9 mouse cellular contexts compared by ENCODE assay signal in the genomic region with DNA sequence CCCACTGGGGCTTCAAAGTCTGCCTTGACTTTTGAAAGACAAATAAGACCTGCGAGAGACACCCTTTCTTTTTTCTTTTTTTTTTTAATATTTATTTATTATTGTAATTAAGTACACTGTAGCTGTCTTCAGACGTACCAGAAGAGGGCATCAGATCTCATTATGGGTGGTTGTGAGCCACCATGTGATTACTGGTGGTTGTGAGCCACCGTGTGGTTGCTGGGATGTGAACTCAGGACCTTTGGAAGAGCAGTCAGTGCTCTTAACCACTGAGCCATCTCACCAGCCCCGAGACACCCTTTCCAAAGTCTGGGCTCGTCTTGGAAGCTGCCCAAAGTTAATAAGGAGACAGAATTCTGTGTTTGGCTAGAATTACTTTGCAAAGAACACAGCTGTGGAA. TPM values are rescaled to one million over a fixed set of nuclear protein-coding genes. Genes with fewer than 3 reads are reported as not detected.
DNase-seq lines count a peak whose midpoint lies in the region; ATAC-seq and TF ChIP-seq lines count a peak whose summit lies in the region.
"Not testable (repeated sequence)": the region's sequence is repeated elsewhere in the genome, so short reads cannot be mapped to it uniquely, and the experiment has no call there.
"Had no signal": no experiment of that assay in that cellular context is flagged by ENCODE, and none has a peak within 500 bp of the region (broad histone marks: within the 10 kb centered on the region; RNA-seq: fewer than 3 reads in every experiment).

No protein-coding gene starts in this region.

- H3K4me2 ChIP-seq in lung, embryonic 16.5 days (ENCODE audit: low read depth, low read length): not testable (repeated sequence)

- not testable (repeated sequence) for H3K27me3 ChIP-seq in heart, adult 2 months (ENCODE audit: control insufficient read depth, insufficient read depth, low read length); kidney, adult 2 months (replicated peaks; ENCODE audit: control insufficient read depth, insufficient read depth, low read length); lung, embryonic 16.5 days (ENCODE audit: control insufficient read depth, insufficient read depth, low read depth, low read length)

- H3K36me3 ChIP-seq in heart, adult 2 months (ENCODE audit: control insufficient read depth, insufficient read depth, low read length); kidney, adult 2 months (ENCODE audit: control insufficient read depth, insufficient read depth, low read length): not testable (repeated sequence)
- H3K36me3 ChIP-seq in lung, embryonic 16.5 days (ENCODE audit: control insufficient read depth, insufficient read depth, low read length): peaks cover 15% of the 10 kb centered on the region

- not testable (repeated sequence) for H3K9me3 ChIP-seq in lung, embryonic 16.5 days (ENCODE audit: control insufficient read depth, low read length)

- 0 out of 2 replicates have a peak, but pooled peaks have one; percentile 2 for ATAC-seq in common myeloid progenitor, adult 5-6 weeks (replicated peaks; ENCODE audit: low read depth, poor library complexity, severe bottlenecking)
- ATAC-seq in lung, embryonic 16.5 days (ENCODE audit: low read depth): 0 out of 2 replicates have a peak, but pooled peaks have one; percentile 18

- H3K9ac ChIP-seq in heart, adult 2 months (ENCODE audit: low read depth, low read length); lung, embryonic 16.5 days (ENCODE audit: low read length): not testable (repeated sequence)

- H3K27ac ChIP-seq in heart, adult 2 months; kidney, adult 2 months (ENCODE audit: insufficient read depth, low read depth, low read length); lung, embryonic 16.5 days (ENCODE audit: low read length): not testable (repeated sequence)

- peak; percentile 60 for DNase-seq in 416B (ENCODE audit: low read depth)
- peak; percentile 14 for DNase-seq in T-cell, adult 2 months (ENCODE audit: low spot score)
- not testable (repeated sequence) for DNase-seq in heart, adult 2 months
- DNase-seq in kidney, adult 2 months: peak; percentile 46
- DNase-seq in layer of hippocampus, postnatal 14 days (ENCODE audit: low spot score in 2 of 2): peak; percentile 28 to 30
- peak; percentile 4 for DNase-seq in retina, postnatal 1 day

- WGBS in heart, adult 2 months: 48% methylated on average over 5 of the region's 5 CpGs
- WGBS in kidney, adult 2 months: 28% methylated on average over 5 of the region's 5 CpGs
- WGBS in lung, embryonic 16.5 days: 47% methylated on average over 5 of the region's 5 CpGs

- not testable (repeated sequence) for H3K4me3 ChIP-seq in heart, adult 2 months; kidney, adult 2 months (ENCODE audit: insufficient read depth, low read depth, low read length); lung, embryonic 16.5 days (ENCODE audit: low read length)

- TF ChIP-seq CTCF in heart, adult 2 months (IDR thresholded peaks at IDR 0.05): peak; percentile 61
- peak; percentile 40 for TF ChIP-seq CTCF in kidney, adult 2 months (conservative IDR thresholded peaks at IDR 0.05; ENCODE audit: insufficient read depth, insufficient read length, low read depth, low read length)

- TF ChIP-seq POLR2A in heart, adult 2 months (IDR thresholded peaks at IDR 0.05; ENCODE audit: insufficient read depth, low read depth, low read length); kidney, adult 2 months (IDR thresholded peaks at IDR 0.05; ENCODE audit: low read depth, low read length): not testable (repeated sequence)

- not testable (repeated sequence) for H3K4me1 ChIP-seq in heart, adult 2 months (ENCODE audit: control insufficient read depth, insufficient read depth, low read length); kidney, adult 2 months (ENCODE audit: control insufficient read depth, insufficient read depth, low read length); lung, embryonic 16.5 days (replicated peaks; ENCODE audit: control insufficient read depth, insufficient read depth, low read length)

- intact Hi-C loops in heart, adult 2 months (cut with DNase I): loop anchor here (5.0 kb wide), 1 partner anchor 295 kb away; no protein-coding TSS in a partner anchor

- H3K79me2 ChIP-seq in heart, adult 2 months (replicated peaks; ENCODE audit: control insufficient read depth, insufficient read depth, low read length): not testable (repeated sequence)

- not testable (repeated sequence) for TF ChIP-seq EP300 in heart, adult 2 months (IDR thresholded peaks at IDR 0.05; ENCODE audit: insufficient read depth, low read depth, low read length)

RNA-seq across cellular contexts. Expression of a gene that starts 36.0 kb away (rescaled TPM):
- total RNA-seq in common myeloid progenitor, adult 5-6 weeks (2017): 56.6 and 62.0 TPM in 2 replicates
- total RNA-seq in heart, adult 2 months (2021): 10 to 100 TPM; 18.2 to 22.5 TPM
- 19.9 and 25.9 TPM in 2 replicates for polyA plus RNA-seq in heart, adult 2 months (2012; rRNA removed)
- polyA plus RNA-seq in kidney, adult 2 months (2012; rRNA removed): 28.5 and 30.8 TPM in 2 replicates
- total RNA-seq in layer of hippocampus, postnatal 14 days (2021): 10 to 100 TPM; 23.5 to 28.5 TPM
- polyA plus RNA-seq in lung, embryonic 16.5 days (2015; fragmentation: Nextera tagmentation; extraction: Ambion mirVana): 68.7 and 72.4 TPM in 2 replicates

RNA-seq across cellular contexts. Expression of a gene that starts 52.5 kb away (rescaled TPM):
- not detected in 2 replicates for total RNA-seq in common myeloid progenitor, adult 5-6 weeks (2017)
- total RNA-seq in heart, adult 2 months (2021): under 1 TPM; 0.23 to 0.43 TPM
- polyA plus RNA-seq in heart, adult 2 months (2012; rRNA removed): 0.86 and 1.1 TPM in 2 replicates
- 0.91 and 0.95 TPM in 2 replicates for polyA plus RNA-seq in kidney, adult 2 months (2012; rRNA removed)
- 1 to 10 TPM in 1 of 2 experiments, under 1 TPM in 1; 0.83 to 1.0 TPM for total RNA-seq in layer of hippocampus, postnatal 14 days (2021)
- 0.68 and 0.70 TPM in 2 replicates for polyA plus RNA-seq in lung, embryonic 16.5 days (2015; fragmentation: Nextera tagmentation; extraction: Ambion mirVana)
- total RNA-seq: hematopoietic stem cell, adult 5-6 weeks had no signal
